Mouse (Mus musculus): Measurements from ENCODE around the gene Kcnj8. TPM values are rescaled to one million over a fixed set of nuclear protein-coding genes. Genes with fewer than 3 reads are reported as not detected.

The Kcnj8 gene
- polyA plus RNA-seq (2014; fragmentation: Nextera tagmentation; extraction: Ambion mirVana): 3.4 and 3.6 TPM in 2 replicates

DNA sequence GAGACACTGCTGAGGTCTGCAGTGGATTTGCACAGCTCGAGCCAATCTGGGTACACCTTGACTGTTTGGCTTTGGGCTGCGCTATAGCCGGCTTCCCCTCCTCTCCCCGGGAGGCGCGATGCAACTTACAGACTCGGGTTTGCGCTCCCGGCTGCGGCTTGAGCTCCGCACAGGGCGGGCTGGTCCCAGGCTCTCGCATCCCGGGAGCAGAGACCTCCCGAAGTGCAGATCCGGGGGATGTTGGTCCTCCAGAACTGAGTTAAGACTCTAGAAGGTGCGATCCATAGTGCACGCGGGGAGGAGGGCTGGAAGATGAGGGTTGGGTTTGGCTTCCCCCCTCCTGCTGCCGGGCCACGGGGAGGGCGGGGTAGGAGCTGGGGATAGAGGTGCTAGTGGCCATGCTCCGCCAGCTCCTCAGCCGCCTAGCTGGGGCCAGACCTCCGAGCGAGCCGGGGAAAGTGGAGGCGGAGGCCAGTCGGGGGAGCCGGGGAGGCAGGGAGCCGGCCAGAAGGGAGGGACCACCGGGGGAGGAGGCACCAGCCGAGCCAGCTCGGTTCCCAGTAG lies at the start of gene Kcnj8:
Kcnj8 (minus strand) TSS at position 560 of the 564 bp plus-strand sequence.
- no peak within 1 kb of the TSS for H3K27ac ChIP-seq (ENCODE audit: low read depth, low read length)
- peaks cover 31% of the 10 kb centered on the region for H3K27me3 ChIP-seq (ENCODE audit: control insufficient read depth, insufficient read depth, low read length)
- H3K4me3 ChIP-seq (ENCODE audit: low read depth, low read length): peak within 1 kb of the TSS; percentile 43
- DNase-seq (ENCODE audit: low spot score): peak; percentile 71
- H3K4me1 ChIP-seq (ENCODE audit: control insufficient read depth, insufficient read depth, low read length): peaks cover 3% of the 10 kb centered on the region; the same call in 1 of the 2 replicates
- H3K36me3 ChIP-seq (ENCODE audit: control insufficient read depth, insufficient read depth, low read length): no peaks in the 10 kb centered on the region
- no peaks in the 10 kb centered on the region for H3K9me3 ChIP-seq (ENCODE audit: control insufficient read depth, low read length)
- ATAC-seq (ENCODE audit: insufficient read depth, low FRiP score, low TSS enrichment): peak; percentile 92
- peak within 1 kb of the TSS; percentile 94 for H3K4me2 ChIP-seq (ENCODE audit: low read depth)
- WGBS: under 1% methylated on average over 34 of the region's 34 CpGs
- H3K9ac ChIP-seq (ENCODE audit: low read length): peak within 1 kb of the TSS; percentile 39; the same call in 1 of the 2 replicates

GRCm38 (mm10) chr6:142616659-142617058 lies 45.2 kb upstream of the Kcnj8 start:
- DNase-seq (ENCODE audit: low spot score) (no peak), ATAC-seq (ENCODE audit: insufficient read depth, low FRiP score, low TSS enrichment) (no peak)
- 48% methylated on average over 3 of the region's 3 CpGs for WGBS
- Histone ChIP-seq H3K27me3 (ENCODE audit: control insufficient read depth, insufficient read depth, low read length) (no peaks in the 10 kb centered on the region), H3K36me3 (ENCODE audit: control insufficient read depth, insufficient read depth, low read length) (no peaks in the 10 kb centered on the region), H3K9me3 (ENCODE audit: control insufficient read depth, low read length) (no peaks in the 10 kb centered on the region), H3K9ac (ENCODE audit: low read length) (no peak overlapping the region), H3K4me2 (ENCODE audit: low read depth) (no peak overlapping the region), H3K4me1 (ENCODE audit: control insufficient read depth, insufficient read depth, low read length) (no peaks in the 10 kb centered on the region), H3K27ac (ENCODE audit: low read depth, low read length) (no peak overlapping the region), H3K4me3 (ENCODE audit: low read depth, low read length) (no peak overlapping the region)

DNA sequence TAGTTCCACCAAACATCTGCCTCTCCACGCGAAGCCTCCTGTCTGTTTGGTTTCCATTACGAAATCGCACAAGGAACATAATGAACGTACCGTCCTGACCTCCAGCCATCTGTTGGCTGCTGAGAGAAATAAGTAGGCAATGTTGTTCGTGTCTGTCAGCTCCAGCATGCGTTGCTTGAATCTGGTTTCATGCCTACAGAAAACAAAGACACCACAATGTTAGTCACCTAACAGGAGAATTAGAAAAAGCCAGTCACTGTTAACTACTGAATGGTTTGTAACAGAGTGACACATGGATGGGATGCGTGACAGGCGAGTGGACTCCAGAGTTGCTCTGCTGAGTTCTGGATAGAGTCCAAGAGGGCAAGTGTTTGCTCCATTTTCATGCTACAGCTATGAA lies 42.9 kb upstream of the Kcnj8 start:
- ATAC-seq (ENCODE audit: insufficient read depth, low FRiP score, low TSS enrichment) (no peak), DNase-seq (ENCODE audit: low spot score) (no peak)
- no peaks in the 10 kb centered on the region for H3K4me1 ChIP-seq (ENCODE audit: control insufficient read depth, insufficient read depth, low read length)
- H3K4me2 ChIP-seq (ENCODE audit: low read depth): no peak overlapping the region
- no peaks in the 10 kb centered on the region for H3K36me3 ChIP-seq (ENCODE audit: control insufficient read depth, insufficient read depth, low read length)
- no peaks in the 10 kb centered on the region for H3K9me3 ChIP-seq (ENCODE audit: control insufficient read depth, low read length)
- WGBS: 81% methylated on average over 10 of the region's 10 CpGs
- H3K27ac ChIP-seq (ENCODE audit: low read depth, low read length): no peak overlapping the region
- H3K4me3 ChIP-seq (ENCODE audit: low read depth, low read length): no peak overlapping the region
- H3K27me3 ChIP-seq (ENCODE audit: control insufficient read depth, insufficient read depth, low read length): no peaks in the 10 kb centered on the region
- H3K9ac ChIP-seq (ENCODE audit: low read length): no peak overlapping the region

GRCm38 (mm10) chr6:142612366-142612765 lies 41.0 kb upstream of the Kcnj8 start:
- H3K27ac ChIP-seq (ENCODE audit: low read depth, low read length): no peak overlapping the region
- 89% methylated on average over 8 of the region's 8 CpGs for WGBS

DNA sequence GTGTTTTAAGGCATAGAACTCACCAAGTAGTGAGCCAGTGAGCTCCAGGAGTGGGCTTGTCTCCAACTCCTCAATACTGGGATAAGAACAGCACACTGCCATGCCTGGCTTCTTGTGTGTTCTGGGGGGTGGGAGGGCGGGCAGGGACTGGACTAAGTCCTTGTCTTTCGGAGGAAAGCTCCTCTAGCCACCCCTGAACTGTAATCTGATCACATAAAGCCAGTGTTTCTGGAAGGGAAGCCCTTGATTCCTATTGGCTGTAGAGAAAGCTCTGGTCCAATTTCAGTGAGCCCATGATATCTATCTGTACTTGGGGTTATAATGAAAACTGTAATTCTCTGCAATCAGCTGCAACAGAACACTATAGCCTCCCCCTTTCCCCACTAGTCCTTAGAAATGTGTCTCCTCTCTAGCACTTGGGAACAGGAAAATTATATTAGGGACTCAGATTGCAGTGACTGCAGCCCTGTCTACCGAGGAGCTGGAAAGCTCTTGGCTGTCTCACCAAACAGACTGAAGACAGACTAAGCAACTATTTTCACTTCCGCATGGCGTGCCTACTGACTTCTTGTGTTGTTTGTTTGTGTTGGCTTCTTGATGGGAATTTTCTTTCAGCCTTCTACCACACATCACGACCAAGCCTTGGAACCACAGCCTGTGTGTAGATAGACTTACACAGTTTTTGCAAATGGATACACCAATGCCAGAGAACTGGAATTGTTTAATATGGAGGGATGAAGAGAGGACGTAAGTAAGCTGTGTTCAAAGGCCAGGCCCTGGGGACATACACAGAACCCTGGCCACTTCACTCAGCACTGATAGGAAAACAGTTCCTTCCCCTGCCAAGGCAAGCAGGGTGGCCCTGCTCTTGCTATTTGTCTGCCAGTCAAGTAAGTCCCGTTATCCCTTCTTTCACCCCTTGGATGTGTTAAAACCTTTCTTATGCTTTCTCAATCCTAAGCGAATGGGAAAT lies 38.3 kb upstream of the Kcnj8 start:
- no peak overlapping the region for H3K27ac ChIP-seq (ENCODE audit: low read depth, low read length)
- ATAC-seq (ENCODE audit: insufficient read depth, low FRiP score, low TSS enrichment) (no peak), DNase-seq (ENCODE audit: low spot score) (no peak)
- no peak overlapping the region for H3K4me3 ChIP-seq (ENCODE audit: low read depth, low read length)
- H3K36me3 ChIP-seq (ENCODE audit: control insufficient read depth, insufficient read depth, low read length): no peaks in the 10 kb centered on the region
- no peak overlapping the region for H3K9ac ChIP-seq (ENCODE audit: low read length)
- H3K27me3 ChIP-seq (ENCODE audit: control insufficient read depth, insufficient read depth, low read length): no peaks in the 10 kb centered on the region
- WGBS: 69% methylated on average over 9 of the region's 9 CpGs
- H3K4me2 ChIP-seq (ENCODE audit: low read depth): no peak overlapping the region
- H3K9me3 ChIP-seq (ENCODE audit: control insufficient read depth, low read length): no peaks in the 10 kb centered on the region
- no peaks in the 10 kb centered on the region for H3K4me1 ChIP-seq (ENCODE audit: control insufficient read depth, insufficient read depth, low read length)

More at GRCm38 (mm10) chr6:142612366-142612765, 41.0 kb upstream of the Kcnj8 start:
- no peak overlapping the region for H3K4me3 ChIP-seq (ENCODE audit: low read depth, low read length)
- H3K4me2 ChIP-seq (ENCODE audit: low read depth): no peak overlapping the region
- H3K9me3 ChIP-seq (ENCODE audit: control insufficient read depth, low read length): no peaks in the 10 kb centered on the region
- no peak overlapping the region for H3K9ac ChIP-seq (ENCODE audit: low read length)
- no peaks in the 10 kb centered on the region for H3K27me3 ChIP-seq (ENCODE audit: control insufficient read depth, insufficient read depth, low read length)
- ATAC-seq (ENCODE audit: insufficient read depth, low FRiP score, low TSS enrichment) (no peak), DNase-seq (ENCODE audit: low spot score) (no peak)
- no peaks in the 10 kb centered on the region for H3K36me3 ChIP-seq (ENCODE audit: control insufficient read depth, insufficient read depth, low read length)
- H3K4me1 ChIP-seq (ENCODE audit: control insufficient read depth, insufficient read depth, low read length): no peaks in the 10 kb centered on the region

DNA sequence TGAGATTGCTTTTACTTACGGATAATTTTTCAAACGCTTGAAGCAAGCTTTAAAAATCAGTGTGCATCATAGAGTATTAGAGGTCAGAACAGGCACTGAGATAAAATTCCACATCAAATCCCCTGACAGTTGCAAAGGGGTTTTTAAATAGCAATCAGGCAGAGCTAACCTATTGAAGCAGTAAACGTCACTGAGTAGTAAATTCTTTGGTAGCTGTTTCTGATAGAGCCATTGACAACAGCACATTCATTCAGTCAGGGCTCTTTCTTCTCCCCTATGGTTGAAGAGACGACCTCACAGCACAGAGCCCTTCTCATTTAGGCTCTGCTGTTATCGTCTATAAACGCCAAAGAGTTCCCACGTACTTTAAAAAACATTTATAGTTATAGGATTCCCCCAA lies 35.7 kb upstream of the Kcnj8 start:
- no peak overlapping the region for H3K27ac ChIP-seq (ENCODE audit: low read depth, low read length)
- 61% methylated on average over 7 of the region's 7 CpGs for WGBS
- DNase-seq (ENCODE audit: low spot score): no peak
- H3K4me2 ChIP-seq (ENCODE audit: low read depth): no peak overlapping the region
- H3K27me3 ChIP-seq (ENCODE audit: control insufficient read depth, insufficient read depth, low read length): no peaks in the 10 kb centered on the region
- ATAC-seq (ENCODE audit: insufficient read depth, low FRiP score, low TSS enrichment): no peak
- H3K4me1 ChIP-seq (ENCODE audit: control insufficient read depth, insufficient read depth, low read length): no peaks in the 10 kb centered on the region
- no peaks in the 10 kb centered on the region for H3K36me3 ChIP-seq (ENCODE audit: control insufficient read depth, insufficient read depth, low read length)
- H3K9ac ChIP-seq (ENCODE audit: low read length): no peak overlapping the region
- H3K4me3 ChIP-seq (ENCODE audit: low read depth, low read length): no peak overlapping the region
- no peaks in the 10 kb centered on the region for H3K9me3 ChIP-seq (ENCODE audit: control insufficient read depth, low read length)

DNA sequence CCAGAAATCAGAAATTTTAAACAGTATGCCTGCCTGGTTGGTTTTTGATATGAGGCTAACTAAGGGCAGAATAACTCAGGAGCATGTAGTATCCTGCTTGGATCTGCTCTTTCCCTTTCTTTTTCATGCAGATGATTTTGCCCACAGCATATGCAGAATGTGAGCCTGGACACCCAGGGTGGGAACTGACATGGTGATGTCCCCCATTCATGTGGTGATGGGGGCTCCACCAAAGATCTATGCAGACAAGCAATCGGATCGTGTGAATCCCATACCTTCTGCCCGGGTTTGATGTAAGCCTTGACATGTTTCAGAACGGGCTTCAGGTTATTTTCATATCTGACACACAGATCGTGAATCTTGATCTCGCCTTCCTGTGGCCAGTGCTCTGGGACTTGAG lies 31.4 kb upstream of the Kcnj8 start:
- H3K9me3 ChIP-seq (ENCODE audit: control insufficient read depth, low read length): no peaks in the 10 kb centered on the region
- H3K27ac ChIP-seq (ENCODE audit: low read depth, low read length): no peak overlapping the region
- no peaks in the 10 kb centered on the region for H3K36me3 ChIP-seq (ENCODE audit: control insufficient read depth, insufficient read depth, low read length)
- no peaks in the 10 kb centered on the region for H3K4me1 ChIP-seq (ENCODE audit: control insufficient read depth, insufficient read depth, low read length)
- DNase-seq (ENCODE audit: low spot score): no peak
- no peak for ATAC-seq (ENCODE audit: insufficient read depth, low FRiP score, low TSS enrichment)
- H3K4me3 ChIP-seq (ENCODE audit: low read depth, low read length): no peak overlapping the region
- no peak overlapping the region for H3K9ac ChIP-seq (ENCODE audit: low read length)
- WGBS: 61% methylated on average over 6 of the region's 6 CpGs
- no peak overlapping the region for H3K4me2 ChIP-seq (ENCODE audit: low read depth)
- H3K27me3 ChIP-seq (ENCODE audit: control insufficient read depth, insufficient read depth, low read length): no peaks in the 10 kb centered on the region

GRCm38 (mm10) chr6:142578831-142579230 lies 7.4 kb upstream of the Kcnj8 start:
- H3K9me3 ChIP-seq (ENCODE audit: control insufficient read depth, low read length): no peaks in the 10 kb centered on the region
- H3K27ac ChIP-seq (ENCODE audit: low read depth, low read length): no peak overlapping the region
- no peaks in the 10 kb centered on the region for H3K4me1 ChIP-seq (ENCODE audit: control insufficient read depth, insufficient read depth, low read length)
- H3K4me2 ChIP-seq (ENCODE audit: low read depth): no peak overlapping the region
- no peak overlapping the region for H3K9ac ChIP-seq (ENCODE audit: low read length)
- H3K27me3 ChIP-seq (ENCODE audit: control insufficient read depth, insufficient read depth, low read length): no peaks in the 10 kb centered on the region
- 71% methylated on average over 4 of the region's 4 CpGs for WGBS
- ATAC-seq (ENCODE audit: insufficient read depth, low FRiP score, low TSS enrichment): no peak
- no peak for DNase-seq (ENCODE audit: low spot score)
- no peaks in the 10 kb centered on the region for H3K36me3 ChIP-seq (ENCODE audit: control insufficient read depth, insufficient read depth, low read length)
- no peak overlapping the region for H3K4me3 ChIP-seq (ENCODE audit: low read depth, low read length)

Data from neural tube, embryonic 11.5 days (tissue).